Mouse (Mus musculus) forebrain, embryonic 12.5 days (tissue): Measurements from ENCODE around the gene Nrsn2. TPM values are rescaled to one million over a fixed set of nuclear protein-coding genes. Genes with fewer than 3 reads are reported as not detected.

Experiments
- ATAC-seq: fragments of 200-750 bp; cut with Nextera tagmentation; 2 replicates; pipeline ENCODE4 v1.8.0; 2017; ENCODE audit warnings: moderate TSS enrichment; ENCODE audit not compliant: low FRiP score
- H3K27ac ChIP-seq: fragments of 300-500 bp; sonication (generic); 2 replicates; pipeline ENCODE4 v1.5.1; 2016; ENCODE audit warnings: mild to moderate bottlenecking
- H3K27me3 ChIP-seq: fragments of 300-500 bp; sonication (generic); 2 replicates; pipeline ENCODE4 v1.6.1; 2016; ENCODE audit warnings: mild to moderate bottlenecking
- H3K36me3 ChIP-seq: fragments of 300-500 bp; sonication (generic); replicated peaks from 2 replicates; pipeline ENCODE4 v1.6.1; 2016; ENCODE audit warnings: mild to moderate bottlenecking
- H3K4me1 ChIP-seq: fragments of 300-500 bp; sonication (generic); 2 replicates; pipeline ENCODE4 v1.6.1; 2016
- H3K4me2 ChIP-seq: fragments of 300-500 bp; sonication (generic); 2 replicates; pipeline ENCODE4 v1.6.1; 2016; ENCODE audit warnings: mild to moderate bottlenecking, moderate library complexity
- H3K4me3 ChIP-seq: fragments of 300-500 bp; sonication (generic); replicated peaks from 2 replicates; pipeline ENCODE4 v1.5.1; 2016; ENCODE audit warnings: mild to moderate bottlenecking
- H3K9ac ChIP-seq: fragments of 300-500 bp; sonication (generic); 2 replicates; pipeline ENCODE4 v1.6.1; 2016; ENCODE audit warnings: mild to moderate bottlenecking
- H3K9me3 ChIP-seq: fragments of 300-500 bp; sonication (generic); 2 replicates; pipeline ENCODE4 v1.6.1; 2016
- WGBS: fragments of 180-500 bp; shearing (Covaris S2); methylation state at CpG from one replicate; pipeline ENCODE4 v1.1.7; 2016; 5-methylcytosine and 5-hydroxymethylcytosine counted together
- polyA plus RNA-seq: library from polyadenylated mRNA; unstranded; fragments of >200 nt; fragmentation: Nextera tagmentation; extraction: Ambion mirVana; gene quantifications from 2 replicates; pipeline ENCODE4 v1.2.1, GENCODE M21; 2016

Nrsn2 gene
- polyA plus RNA-seq, 1 experiment from 2014 or later = 11.1 TPM

- Histone ChIP-seq H3K27ac (peak overlapping the region; percentile 99), H3K9ac (peak overlapping the region; percentile 97), H3K4me1 (peaks cover 37% of the 10 kb centered on the region), H3K27me3 (no peaks in the 10 kb centered on the region), H3K36me3 (peaks cover 7% of the 10 kb centered on the region), H3K9me3 (no peaks in the 10 kb centered on the region), H3K4me2 (peak overlapping the region; percentile 66), H3K4me3 (peak overlapping the region; percentile 90)
- 0% methylated on average over 13 of the region's 13 CpGs for WGBS
- ATAC-seq = no peak; the same call in 1 of the 2 replicates
These were observed 22.7 kb upstream of the Nrsn2 start for GRCm38 (mm10) chr2:152399122-152399542.

GRCm38 (mm10) chr2:152398691-152399090 lies 22.3 kb upstream of the Nrsn2 start:
- H3K27me3 ChIP-seq = no peaks in the 10 kb centered on the region
- peaks cover 7% of the 10 kb centered on the region for H3K36me3 ChIP-seq
- no peaks in the 10 kb centered on the region for H3K9me3 ChIP-seq
- peak overlapping the region; percentile 90 for H3K4me3 ChIP-seq
- peak overlapping the region; percentile 97 for H3K9ac ChIP-seq
- peaks cover 41% of the 10 kb centered on the region for H3K4me1 ChIP-seq
- ATAC-seq = peak; percentile 78
- peak overlapping the region; percentile 66 for H3K4me2 ChIP-seq
- whole genome bisulfite sequencing = under 1% methylated on average over 38 of the region's 38 CpGs
- H3K27ac ChIP-seq = peak overlapping the region; percentile 99

GRCm38 (mm10) chr2:152397680-152398435 lies 21.4 kb upstream of the Nrsn2 start, which contains the start of gene Sox12:
Sox12 (minus strand) TSS chr2:152398063.
- Histone ChIP-seq H3K4me1 (peaks cover 49% of the 10 kb centered on the region), H3K27ac (peak within 1 kb of the TSS; percentile 99), H3K9me3 (no peaks in the 10 kb centered on the region), H3K4me3 (peak within 1 kb of the TSS; percentile 90), H3K27me3 (no peaks in the 10 kb centered on the region), H3K9ac (peak within 1 kb of the TSS; percentile 97), H3K4me2 (peak within 1 kb of the TSS; percentile 66), H3K36me3 (peaks cover 7% of the 10 kb centered on the region)
- WGBS = under 1% methylated on average over 60 of the region's 104 CpGs
- ATAC-seq = peak; percentile 73

GRCm38 (mm10) chr2:152397004-152397589 lies 20.7 kb upstream of the Nrsn2 start:
- ATAC-seq = peak; percentile 4; the same call in 1 of the 2 replicates
- Histone ChIP-seq H3K9ac (peak overlapping the region; percentile 97), H3K4me2 (peak overlapping the region; percentile 66), H3K27me3 (no peaks in the 10 kb centered on the region), H3K4me1 (peaks cover 49% of the 10 kb centered on the region), H3K4me3 (peak overlapping the region; percentile 90), H3K9me3 (no peaks in the 10 kb centered on the region), H3K27ac (peak overlapping the region; percentile 99), H3K36me3 (peaks cover 7% of the 10 kb centered on the region)
- under 1% methylated on average over 69 of the region's 77 CpGs for WGBS

- ATAC-seq = peak; percentile 73
- Histone ChIP-seq H3K27ac (peak overlapping the region; percentile 99), H3K4me1 (peaks cover 49% of the 10 kb centered on the region), H3K36me3 (peaks cover 7% of the 10 kb centered on the region), H3K4me2 (peak overlapping the region; percentile 66), H3K9ac (peak overlapping the region; percentile 97), H3K27me3 (no peaks in the 10 kb centered on the region), H3K9me3 (no peaks in the 10 kb centered on the region), H3K4me3 (peak overlapping the region; percentile 90)
- under 1% methylated on average over 44 of the region's 46 CpGs for WGBS
These were observed 19.9 kb upstream of the Nrsn2 start for GRCm38 (mm10) chr2:152396110-152397003.

DNA sequence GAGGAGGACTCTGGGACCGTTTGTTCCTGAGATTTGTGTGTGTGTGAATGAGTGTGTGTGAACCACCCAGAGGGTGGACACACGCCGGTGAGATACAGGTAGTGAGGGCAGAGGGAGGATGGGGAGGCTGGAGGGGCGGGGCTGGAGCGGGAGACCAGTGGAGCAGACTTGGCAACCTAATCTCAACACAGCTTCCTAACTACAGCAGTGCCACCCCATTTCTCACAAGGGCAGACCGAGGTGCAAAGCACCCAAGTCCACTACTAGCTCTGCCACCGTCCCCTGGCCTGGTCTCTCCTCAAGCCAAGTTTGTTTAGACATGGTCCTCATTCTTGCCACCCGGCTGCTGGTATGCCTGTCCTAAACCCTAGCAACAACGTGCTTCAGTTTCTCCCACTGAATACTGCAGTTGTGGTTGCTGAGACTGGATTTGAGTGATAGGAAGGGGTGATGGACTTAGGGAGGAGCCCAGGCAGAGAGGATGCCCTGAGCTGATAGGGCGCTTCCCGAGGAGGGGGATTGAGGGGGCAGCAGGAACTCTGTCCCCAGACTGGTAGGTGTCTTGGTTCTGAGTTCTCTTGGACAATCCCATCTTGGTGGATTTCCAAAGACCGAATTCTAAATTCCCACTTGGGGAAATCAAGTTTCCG lies 19.0 kb upstream of the Nrsn2 start:
- Histone ChIP-seq H3K4me3 (peak overlapping the region; percentile 90), H3K4me1 (peaks cover 46% of the 10 kb centered on the region), H3K9ac (peak overlapping the region; percentile 97), H3K27me3 (no peaks in the 10 kb centered on the region), H3K36me3 (peaks cover 7% of the 10 kb centered on the region), H3K27ac (peak overlapping the region; percentile 99), H3K4me2 (peak overlapping the region; percentile 66), H3K9me3 (no peaks in the 10 kb centered on the region)
- ATAC-seq = no peak
- WGBS = 25% methylated on average over 12 of the region's 13 CpGs

DNA sequence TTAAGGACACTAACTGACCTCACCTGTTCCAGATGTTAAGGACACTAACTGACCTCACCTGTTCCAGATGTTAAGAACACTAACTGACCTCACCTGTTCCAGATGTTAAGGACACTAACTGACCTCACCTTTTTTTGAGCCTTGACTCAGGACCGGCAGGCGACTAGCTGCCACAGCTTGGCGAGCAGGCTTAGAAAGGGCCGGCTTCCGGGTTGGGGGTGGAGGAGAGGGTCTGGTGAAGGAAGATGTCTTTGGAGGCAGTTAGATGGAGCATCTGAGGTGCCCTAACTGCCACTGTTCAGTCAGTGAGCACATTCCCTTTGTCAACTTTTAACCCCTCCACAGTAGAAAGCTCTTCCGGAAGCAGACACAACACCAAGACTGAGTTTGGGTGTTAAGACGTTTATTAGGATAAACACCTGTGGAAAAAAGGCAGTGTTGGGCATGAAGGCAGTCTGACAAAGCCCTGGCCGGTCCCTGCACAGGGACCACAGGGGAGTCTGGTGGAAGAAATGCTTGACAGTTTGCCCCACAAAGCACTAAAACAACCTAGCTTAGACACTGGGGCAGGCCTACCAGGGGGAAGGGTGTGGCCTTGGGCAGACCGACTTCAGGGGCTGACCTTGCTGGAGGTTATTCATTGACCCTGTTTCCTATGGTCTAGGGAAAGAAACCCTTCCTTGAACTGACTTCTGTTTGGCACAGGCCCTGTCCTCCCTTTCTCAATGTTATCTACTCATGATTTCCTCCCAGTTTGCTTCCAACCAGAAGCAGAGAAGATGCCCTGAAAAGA lies 17.0 kb upstream of the Nrsn2 start:
- peak overlapping the region; percentile 66 for H3K4me2 ChIP-seq
- peaks cover 7% of the 10 kb centered on the region for H3K36me3 ChIP-seq
- ATAC-seq = no peak
- H3K27ac ChIP-seq = 0 out of 2 replicates have a peak overlapping the region, but pooled peaks have one; percentile 31
- H3K4me1 ChIP-seq = peaks cover 31% of the 10 kb centered on the region
- no peaks in the 10 kb centered on the region for H3K27me3 ChIP-seq
- WGBS = 53% methylated on average over 9 of the region's 9 CpGs
- H3K4me3 ChIP-seq = peak overlapping the region; percentile 90; the same call in 1 of the 2 replicates
- no peaks in the 10 kb centered on the region for H3K9me3 ChIP-seq
- H3K9ac ChIP-seq = no peak overlapping the region

DNA sequence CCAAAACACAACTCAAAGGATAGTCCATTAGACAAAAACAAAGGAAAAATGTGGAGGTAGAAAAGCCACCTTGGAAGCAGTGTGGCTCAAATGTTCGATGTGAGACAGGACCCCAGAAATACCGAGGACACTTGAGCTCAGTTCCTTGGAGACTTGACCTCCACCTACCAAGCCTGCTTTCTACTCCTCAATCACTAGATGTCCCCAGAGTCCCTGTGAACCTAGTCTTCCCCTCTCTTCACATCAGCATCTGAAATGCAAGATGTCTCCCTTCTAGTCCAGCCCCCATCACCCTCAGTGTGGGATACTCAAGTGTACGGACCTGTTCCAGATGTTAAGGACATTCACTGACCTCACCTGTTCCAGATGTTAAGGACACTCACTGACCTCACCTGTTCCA lies 16.3 kb upstream of the Nrsn2 start:
- peaks cover 7% of the 10 kb centered on the region for H3K36me3 ChIP-seq
- H3K27ac ChIP-seq = no peak overlapping the region
- peaks cover 31% of the 10 kb centered on the region for H3K4me1 ChIP-seq
- no peaks in the 10 kb centered on the region for H3K9me3 ChIP-seq
- 19% methylated on average over 3 of the region's 3 CpGs for WGBS
- no peak overlapping the region for H3K4me3 ChIP-seq
- no peak for ATAC-seq
- no peak overlapping the region for H3K4me2 ChIP-seq
- H3K9ac ChIP-seq = no peak overlapping the region
- H3K27me3 ChIP-seq = no peaks in the 10 kb centered on the region

DNA sequence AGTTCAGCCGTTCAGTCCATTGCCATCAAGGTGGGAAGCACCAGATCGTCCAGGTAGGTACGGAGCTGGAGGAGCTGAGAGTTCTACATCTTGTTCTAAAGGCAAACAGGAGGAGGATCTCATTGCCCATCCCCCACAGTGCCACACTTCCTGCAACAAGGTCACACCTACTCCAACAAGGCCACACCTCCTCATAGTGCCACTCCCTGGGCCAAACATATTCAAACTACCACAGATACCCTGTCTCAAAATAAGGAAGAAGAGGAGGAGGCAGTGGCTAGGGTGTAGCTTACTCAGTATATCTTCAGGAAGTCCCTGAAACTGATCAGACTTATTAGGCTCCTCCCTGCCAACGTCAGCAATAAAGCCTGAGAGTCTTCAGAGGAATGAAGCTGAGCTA lies 7.8 kb upstream of the Nrsn2 start:
- Histone ChIP-seq H3K9me3 (no peaks in the 10 kb centered on the region), H3K27me3 (no peaks in the 10 kb centered on the region), H3K27ac (no peak overlapping the region), H3K36me3 (no peaks in the 10 kb centered on the region), H3K4me2 (no peak overlapping the region), H3K9ac (no peak overlapping the region), H3K4me3 (no peak overlapping the region), H3K4me1 (no peaks in the 10 kb centered on the region)
- WGBS = 87% methylated on average over 4 of the region's 4 CpGs
- no peak for ATAC-seq

DNA sequence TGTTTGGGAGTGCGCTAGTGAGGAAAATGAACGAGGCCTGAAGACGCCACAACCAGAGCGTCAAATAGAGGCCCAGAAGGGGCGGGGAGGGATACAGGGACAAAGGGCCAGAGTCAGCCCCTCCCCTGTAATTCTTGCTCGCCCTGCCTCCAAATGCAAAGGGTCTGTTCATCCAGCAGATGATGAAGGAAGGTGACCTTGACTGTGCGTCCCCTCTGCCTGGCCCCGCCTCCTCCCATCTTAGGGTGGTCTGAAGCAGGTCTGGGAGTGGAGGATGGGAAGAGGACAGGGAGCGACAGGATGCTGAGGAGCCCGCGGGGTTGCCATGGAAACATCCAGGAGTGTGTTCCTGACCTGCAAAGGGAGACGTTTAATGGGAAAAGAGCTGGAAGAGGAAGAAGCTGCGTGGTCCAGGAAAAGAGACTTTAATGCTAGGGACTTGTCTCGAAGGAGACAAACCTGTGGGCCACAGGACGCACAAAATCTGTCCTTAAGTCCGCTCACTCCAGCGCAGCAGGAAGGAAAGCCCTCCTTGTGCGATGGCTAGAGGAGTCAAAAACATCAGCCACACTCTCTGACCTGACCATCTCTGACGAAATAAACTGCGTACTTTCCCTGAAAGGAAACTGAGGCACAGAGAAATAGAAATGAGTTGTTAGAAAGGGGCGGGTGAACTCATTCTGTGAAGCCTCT lies 640 bp downstream of the Nrsn2 start:
- WGBS = 1% methylated on average over 21 of the region's 21 CpGs

More for the DNA sequence above, 640 bp downstream of the Nrsn2 start:
- H3K9ac ChIP-seq = peak overlapping the region; percentile 51
- H3K4me2 ChIP-seq = peak overlapping the region; percentile 51
- H3K9me3 ChIP-seq = no peaks in the 10 kb centered on the region
- H3K27ac ChIP-seq = peak overlapping the region; percentile 81
- H3K27me3 ChIP-seq = peaks cover 7% of the 10 kb centered on the region; the same call in 1 of the 2 replicates
- H3K36me3 ChIP-seq = no peaks in the 10 kb centered on the region
- peak; percentile 92 for ATAC-seq
- peaks cover 27% of the 10 kb centered on the region for H3K4me1 ChIP-seq
- H3K4me3 ChIP-seq = peak overlapping the region; percentile 31
